ENCODE assay signal across 8 mouse cellular contexts in the genomic region with DNA sequence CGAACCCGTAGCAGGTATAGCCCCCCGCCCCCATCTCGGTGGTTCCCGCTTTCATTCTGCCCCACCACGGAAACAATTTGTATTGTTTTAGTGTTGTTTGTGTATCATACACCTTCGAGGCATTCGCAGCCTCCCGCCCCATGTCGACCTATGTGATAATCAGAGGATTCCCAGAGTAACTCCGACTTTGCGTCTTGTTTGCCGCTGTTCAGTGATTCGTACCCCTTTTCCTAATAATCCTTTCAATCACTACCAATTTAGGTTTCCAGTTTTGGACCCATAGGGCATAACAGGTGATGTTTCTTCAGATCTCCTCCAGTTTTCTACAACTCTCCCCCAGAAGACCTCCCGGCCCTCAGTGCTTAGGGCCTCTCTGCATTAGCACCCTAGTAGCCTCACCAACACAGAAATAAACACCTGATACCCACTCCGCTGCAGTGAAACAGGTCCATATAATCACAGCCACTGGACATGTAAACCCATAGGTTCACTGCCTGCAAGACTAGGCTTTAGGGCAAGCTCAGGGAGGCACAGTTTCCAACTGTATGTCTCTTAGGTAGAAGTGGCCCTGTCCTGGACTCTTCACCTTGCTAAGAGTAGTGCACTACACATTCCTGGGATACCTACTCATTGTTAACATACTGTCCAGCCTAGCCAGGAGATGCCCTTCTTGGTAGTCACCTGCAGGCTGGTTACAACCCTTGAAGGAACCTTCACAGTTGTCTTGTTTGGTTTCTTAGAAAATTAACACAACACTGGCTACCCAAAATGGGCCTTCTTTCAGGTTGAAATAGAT. TPM values are rescaled to one million over a fixed set of nuclear protein-coding genes. Genes with fewer than 3 reads are reported as not detected.
DNase-seq lines count a peak whose midpoint lies in the region; ATAC-seq and TF ChIP-seq lines count a peak whose summit lies in the region.

No protein-coding gene starts in this region.

- no peak for TF ChIP-seq CTCF in lung, adult 2 months (IDR thresholded peaks at IDR 0.05; ENCODE audit: insufficient read depth, low read length)
- TF ChIP-seq CTCF in midbrain, postnatal 0 days (IDR thresholded peaks at IDR 0.05), result no peak

- peak; percentile 11 for DNase-seq in lung, adult 2 months
- no peak for DNase-seq in lung, postnatal 10 days
- DNase-seq in midbrain, postnatal 0 days (ENCODE audit: low spot score), result no peak
- no peak for DNase-seq in natural killer cell, adult 2 months (ENCODE audit: low spot score in 2 of 2)
- DNase-seq in frontal cortex, postnatal 14 days (ENCODE audit: low spot score in 2 of 2), result no peak
- DNase-seq in cerebellum, adult 11 months, result no peak

- peaks cover 5% of the 10 kb centered on the region for H3K4me1 ChIP-seq in lung, adult 2 months (ENCODE audit: control insufficient read depth, insufficient read depth, low read length)
- peaks cover 6% of the 10 kb centered on the region for H3K4me1 ChIP-seq in embryonic facial prominence, embryonic 13.5 days
- H3K4me1 ChIP-seq in intestine, embryonic 16.5 days (ENCODE audit: control insufficient read depth, insufficient read depth, low read length), result 0 out of 2 replicates have a peak, but pooled peaks cover 6% of the 10 kb centered on the region
- 0 out of 2 replicates have a peak, but pooled peaks cover 5% of the 10 kb centered on the region for H3K4me1 ChIP-seq in midbrain, postnatal 0 days (ENCODE audit: insufficient read depth, low read length)

- peak overlapping the region; percentile 84 for H3K4me2 ChIP-seq in embryonic facial prominence, embryonic 13.5 days
- H3K4me2 ChIP-seq in intestine, embryonic 16.5 days (ENCODE audit: low read depth, low read length), result peak overlapping the region; percentile 83
- H3K4me2 ChIP-seq in midbrain, postnatal 0 days (ENCODE audit: low read depth, low read length, poor library complexity, severe bottlenecking), result peak overlapping the region; percentile 80

- no peak for TF ChIP-seq POLR2A in lung, adult 2 months (IDR thresholded peaks at IDR 0.05; ENCODE audit: borderline replicate concordance, extremely low read depth, low read depth, low read length)

- no peak for ATAC-seq in embryonic facial prominence, embryonic 13.5 days (ENCODE audit: insufficient number of reproducible peaks, insufficient read depth, low FRiP score, low TSS enrichment, low read depth)
- ATAC-seq in intestine, embryonic 16.5 days, result peak; percentile 47
- ATAC-seq in midbrain, postnatal 0 days (ENCODE audit: low FRiP score), result no peak; the same call in 1 of the 2 replicates

- no peaks in the 10 kb centered on the region for H3K9me3 ChIP-seq in embryonic facial prominence, embryonic 13.5 days
- no peaks in the 10 kb centered on the region for H3K9me3 ChIP-seq in intestine, embryonic 16.5 days (ENCODE audit: control insufficient read depth, low read length)
- no peaks in the 10 kb centered on the region for H3K9me3 ChIP-seq in midbrain, postnatal 0 days (ENCODE audit: low read length)

- H3K4me3 ChIP-seq in lung, adult 2 months (replicated peaks; ENCODE audit: extremely low read depth, low read depth, low read length), result peak overlapping the region; percentile 97
- H3K4me3 ChIP-seq in embryonic facial prominence, embryonic 13.5 days, result peak overlapping the region; percentile 77
- H3K4me3 ChIP-seq in intestine, embryonic 16.5 days (ENCODE audit: low read length), result peak overlapping the region; percentile 72
- H3K4me3 ChIP-seq in midbrain, postnatal 0 days (ENCODE audit: low read depth, low read length), result peak overlapping the region; percentile 76

- no peaks in the 10 kb centered on the region for H3K27me3 ChIP-seq in embryonic facial prominence, embryonic 13.5 days
- no peaks in the 10 kb centered on the region for H3K27me3 ChIP-seq in intestine, embryonic 16.5 days (replicated peaks; ENCODE audit: control insufficient read depth, insufficient read depth, low read length)
- no peaks in the 10 kb centered on the region for H3K27me3 ChIP-seq in midbrain, postnatal 0 days (ENCODE audit: insufficient read depth, low read length)

- H3K36me3 ChIP-seq in embryonic facial prominence, embryonic 13.5 days, result no peaks in the 10 kb centered on the region
- H3K36me3 ChIP-seq in intestine, embryonic 16.5 days (ENCODE audit: control insufficient read depth, insufficient read depth, low read length), result no peaks in the 10 kb centered on the region
- peaks cover 9% of the 10 kb centered on the region; the same call in 1 of the 2 replicates for H3K36me3 ChIP-seq in midbrain, postnatal 0 days (ENCODE audit: insufficient read depth, low read length)

- H3K27ac ChIP-seq in embryonic facial prominence, embryonic 13.5 days, result no peak overlapping the region; the same call in 1 of the 2 replicates
- H3K27ac ChIP-seq in intestine, embryonic 16.5 days (ENCODE audit: low read length), result peak overlapping the region; percentile 48; the same call in 1 of the 2 replicates
- no peak overlapping the region; the same call in 1 of the 2 replicates for H3K27ac ChIP-seq in midbrain, postnatal 0 days (ENCODE audit: low read depth, low read length)

- peak overlapping the region; percentile 87 for H3K9ac ChIP-seq in embryonic facial prominence, embryonic 13.5 days
- peak overlapping the region; percentile 92 for H3K9ac ChIP-seq in intestine, embryonic 16.5 days (ENCODE audit: low read depth, low read length)
- H3K9ac ChIP-seq in midbrain, postnatal 0 days (replicated peaks; ENCODE audit: low read length, poor library complexity, severe bottlenecking), result peak overlapping the region; percentile 80

- WGBS in lung, adult 2 months, result 4% methylated on average over 16 of the region's 16 CpGs
- WGBS in embryonic facial prominence, embryonic 13.5 days, result 6% methylated on average over 16 of the region's 16 CpGs
- 5% methylated on average over 16 of the region's 16 CpGs for WGBS in intestine, embryonic 16.5 days
- 7% methylated on average over 16 of the region's 16 CpGs for WGBS in midbrain, postnatal 0 days

RNA-seq across cellular contexts. Expression of a gene that starts 0.9 kb away (rescaled TPM):
- 9.9 and 12.4 TPM in 2 replicates for polyA plus RNA-seq in lung, adult 2 months (2012; rRNA removed)
- polyA plus RNA-seq in embryonic facial prominence, embryonic 13.5 days (2015; fragmentation: Nextera tagmentation; extraction: Ambion mirVana), result 5.0 and 5.4 TPM in 2 replicates
- polyA plus RNA-seq in intestine, embryonic 16.5 days (2015; fragmentation: Nextera tagmentation; extraction: Ambion mirVana), result 7.9 and 8.3 TPM in 2 replicates
- 6.5 and 6.8 TPM in 2 replicates for total RNA-seq in midbrain, postnatal 0 days (2014; rRNA removed)
- 2.2 and 2.4 TPM in 2 replicates for polyA plus RNA-seq in midbrain, postnatal 0 days (2015; fragmentation: Nextera tagmentation; extraction: Ambion mirVana)

RNA-seq across cellular contexts. Expression of a gene that starts 44.6 kb away (rescaled TPM):
- 16.6 and 19.2 TPM in 2 replicates for polyA plus RNA-seq in lung, adult 2 months (2012; rRNA removed)
- polyA plus RNA-seq in embryonic facial prominence, embryonic 13.5 days (2015; fragmentation: Nextera tagmentation; extraction: Ambion mirVana), result 45.4 and 47.0 TPM in 2 replicates
- 38.6 and 39.3 TPM in 2 replicates for polyA plus RNA-seq in intestine, embryonic 16.5 days (2015; fragmentation: Nextera tagmentation; extraction: Ambion mirVana)
- total RNA-seq in midbrain, postnatal 0 days (2014; rRNA removed), result 35.1 and 45.7 TPM in 2 replicates
- polyA plus RNA-seq in midbrain, postnatal 0 days (2015; fragmentation: Nextera tagmentation; extraction: Ambion mirVana), result 39.3 and 40.2 TPM in 2 replicates

RNA-seq across cellular contexts. Expression of a gene that starts 54.5 kb away (rescaled TPM):
- 1.7 and 2.3 TPM in 2 replicates for polyA plus RNA-seq in lung, adult 2 months (2012; rRNA removed)
- 0.11 TPM in 1 of 2 replicates, not detected in the other for polyA plus RNA-seq in embryonic facial prominence, embryonic 13.5 days (2015; fragmentation: Nextera tagmentation; extraction: Ambion mirVana)
- 0.07 TPM in 1 of 2 replicates, not detected in the other for polyA plus RNA-seq in intestine, embryonic 16.5 days (2015; fragmentation: Nextera tagmentation; extraction: Ambion mirVana)
- 96.8 and 116 TPM in 2 replicates for total RNA-seq in midbrain, postnatal 0 days (2014; rRNA removed)
- 4.6 and 5.7 TPM in 2 replicates for polyA plus RNA-seq in midbrain, postnatal 0 days (2015; fragmentation: Nextera tagmentation; extraction: Ambion mirVana)
